Mouse (Mus musculus) cortical plate, adult 2 months (tissue): ENCODE results near the gene Map2k4.

Experiments used
- CTCF ChIP-seq: fragments of 200-500 bp; IDR thresholded peaks from 2 replicates; pipeline ENCODE4 v1.5.1; 2011; ENCODE audit warnings: mild to moderate bottlenecking, control low read depth, low read length; ENCODE audit not compliant: insufficient read depth; ENCODE audit errors: extremely low read depth
- POLR2A ChIP-seq: fragments of 200-500 bp; IDR thresholded peaks from 2 replicates; pipeline ENCODE4 v1.6.1; 2011; ENCODE audit warnings: mild to moderate bottlenecking, low read length, control low read depth; ENCODE audit not compliant: insufficient read depth; ENCODE audit errors: extremely low read depth

DNA sequence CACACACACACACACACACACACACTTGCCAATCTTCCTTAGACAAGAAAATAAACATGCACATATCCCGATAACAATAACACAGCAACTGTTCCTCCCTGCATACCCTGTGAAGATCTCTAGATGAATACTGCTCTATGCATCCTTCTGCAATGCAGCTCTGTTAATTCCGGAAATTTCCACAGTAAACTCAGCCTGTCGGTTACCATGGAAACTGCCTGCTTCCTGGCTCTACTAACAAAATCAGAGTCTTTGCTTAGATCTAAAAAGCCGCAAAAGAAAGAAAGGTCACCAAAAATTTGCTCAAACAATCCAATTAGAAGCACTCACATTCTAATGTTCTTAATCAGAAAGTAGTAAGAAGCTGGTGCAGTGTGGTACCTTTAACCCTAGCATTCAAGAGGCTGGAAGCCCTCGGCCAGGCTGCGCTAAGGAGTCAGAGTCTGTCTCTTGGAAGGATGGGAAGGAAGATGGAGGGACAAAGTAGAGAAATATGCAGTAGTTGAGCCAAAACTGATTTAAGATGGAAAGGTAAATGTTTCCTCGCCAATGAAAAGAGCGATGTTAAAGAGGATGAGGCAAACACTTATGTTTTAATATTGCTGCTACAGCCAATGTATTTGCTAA is 42.3 kb downstream of the Map2k4 start:
- TF ChIP-seq CTCF (no peak), POLR2A (no peak)
